Mouse (Mus musculus) gonadal fat pad, adult 2 months (tissue): ENCODE data around the gene Ipo7. TPM values are rescaled to one million over a fixed set of nuclear protein-coding genes. Genes with fewer than 3 reads are reported as not detected.

Experiments used
- DNase-seq: peaks from one replicate; pipeline ENCODE4 v3.0.0-alpha.2; 2012; ENCODE audit warnings: low read depth
- polyA plus RNA-seq: library from polyadenylated mRNA; depleted of rRNA; stranded (reverse); fragments of >200 nt; gene quantifications from 2 replicates; pipeline ENCODE4 v1.2.3, GENCODE M21; 2012; rRNA removed

Gene Ipo7
- polyA plus RNA-seq, 1 experiment: 16.7 TPM

DNA sequence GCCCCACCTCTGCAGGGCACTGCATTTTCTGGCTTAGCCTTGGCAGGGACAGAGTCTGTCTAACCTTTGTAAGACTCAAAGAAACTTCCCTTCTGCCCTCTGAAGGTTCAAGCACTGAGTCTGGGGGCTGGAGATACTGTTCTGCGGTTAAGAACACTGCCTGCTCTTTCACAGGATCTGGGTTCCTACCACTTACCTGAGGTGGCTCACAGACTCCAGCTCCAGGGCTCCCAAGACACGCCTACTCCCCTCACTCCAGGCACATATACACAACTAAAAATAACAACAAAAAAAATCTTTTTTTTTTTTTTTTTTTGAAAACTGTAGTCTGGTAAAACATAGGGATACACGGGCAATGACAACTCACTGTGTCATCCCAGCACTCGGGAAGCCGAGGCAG lies 83.2 kb downstream of the Ipo7 start:
- no peak for DNase-seq

- DNase-seq: no peak
Observed at GRCm38 (mm10) chr7:110105041-110105440, 87.0 kb downstream of the Ipo7 start.

Other genes starting within 250 kb of the Ipo7 start
- gene Nrip3, start 236.2 kb upstream of the Ipo7 start, polyA plus RNA-seq: 0.09 and 0.11 TPM in 2 replicates
- gene Scube2, start 152.6 kb upstream of the Ipo7 start, polyA plus RNA-seq: 0.23 and 0.43 TPM in 2 replicates
- 63.8 and 87.1 TPM in 2 replicates for gene Dennd5a, start 57.8 kb upstream of the Ipo7 start, polyA plus RNA-seq
- gene Tmem41b, start 31.3 kb upstream of the Ipo7 start, polyA plus RNA-seq: 31.1 and 32.4 TPM in 2 replicates
- 8.8 and 11.8 TPM in 2 replicates for gene Zfp143, start 42.9 kb downstream of the Ipo7 start, polyA plus RNA-seq
- gene Wee1, start 103.8 kb downstream of the Ipo7 start, polyA plus RNA-seq: 5.8 and 7.6 TPM in 2 replicates
- 11.3 and 18.7 TPM in 2 replicates for gene Swap70, start 203.4 kb downstream of the Ipo7 start, polyA plus RNA-seq